Mouse (Mus musculus) stomach, adult 2 months (tissue): ENCODE measurements around the gene Actr1a. TPM values are rescaled to one million over a fixed set of nuclear protein-coding genes. Genes with fewer than 3 reads are reported as not detected.

ENCODE experiments used
- polyA plus RNA-seq: library from polyadenylated mRNA; depleted of rRNA; stranded (reverse); fragments of >200 nt; gene quantifications from 2 replicates; pipeline ENCODE4 v1.2.3, GENCODE M21; 2012; rRNA removed

The Actr1a gene
- 41.1 and 44.0 TPM in 2 replicates for polyA plus RNA-seq

DNA sequence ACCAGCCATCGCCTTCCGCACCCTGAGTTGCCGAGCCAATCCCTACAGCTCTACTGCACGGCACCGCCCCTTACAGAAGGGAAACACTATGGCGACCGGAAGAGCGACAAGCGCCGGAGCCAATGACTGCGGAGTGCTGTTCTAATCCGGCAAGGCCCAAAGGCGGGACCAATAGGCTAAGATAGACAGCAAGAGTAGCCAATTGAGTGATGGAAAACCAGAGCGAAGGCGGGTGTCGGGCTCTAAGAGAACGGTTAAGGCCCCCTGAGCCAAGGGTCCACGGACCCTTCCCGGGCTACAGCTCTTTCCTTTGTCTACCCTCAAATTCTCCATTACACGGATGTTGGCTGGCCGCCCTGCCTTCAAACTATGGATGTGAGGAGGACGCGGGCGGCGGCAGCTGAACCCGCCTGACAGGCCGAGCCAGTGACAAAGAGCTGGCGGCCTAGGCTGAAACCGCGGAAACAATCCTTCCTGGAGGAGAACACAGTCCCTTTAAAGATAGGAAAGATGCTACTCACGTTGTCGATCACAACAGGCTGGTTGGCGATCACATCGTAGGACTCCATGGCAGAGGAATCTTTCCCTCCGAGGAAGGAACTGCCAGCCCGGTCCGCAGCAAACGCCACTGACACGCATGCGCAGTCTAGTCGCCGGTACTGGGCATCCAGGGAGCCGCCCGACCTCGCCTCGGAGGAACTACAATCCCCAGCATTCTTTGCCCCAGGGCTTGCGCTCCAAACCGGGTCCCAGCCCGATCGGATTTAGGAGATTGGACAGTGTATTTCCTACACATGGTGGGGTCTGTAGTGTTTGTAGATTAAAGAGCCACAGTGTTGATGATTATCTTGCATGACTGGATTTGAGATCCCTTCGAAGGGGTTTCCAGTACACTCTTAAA lies at the start of gene Actr1a:
TSS of gene Actr1a (minus strand) at position 640 of the 901 bp plus-strand sequence.

DNA sequence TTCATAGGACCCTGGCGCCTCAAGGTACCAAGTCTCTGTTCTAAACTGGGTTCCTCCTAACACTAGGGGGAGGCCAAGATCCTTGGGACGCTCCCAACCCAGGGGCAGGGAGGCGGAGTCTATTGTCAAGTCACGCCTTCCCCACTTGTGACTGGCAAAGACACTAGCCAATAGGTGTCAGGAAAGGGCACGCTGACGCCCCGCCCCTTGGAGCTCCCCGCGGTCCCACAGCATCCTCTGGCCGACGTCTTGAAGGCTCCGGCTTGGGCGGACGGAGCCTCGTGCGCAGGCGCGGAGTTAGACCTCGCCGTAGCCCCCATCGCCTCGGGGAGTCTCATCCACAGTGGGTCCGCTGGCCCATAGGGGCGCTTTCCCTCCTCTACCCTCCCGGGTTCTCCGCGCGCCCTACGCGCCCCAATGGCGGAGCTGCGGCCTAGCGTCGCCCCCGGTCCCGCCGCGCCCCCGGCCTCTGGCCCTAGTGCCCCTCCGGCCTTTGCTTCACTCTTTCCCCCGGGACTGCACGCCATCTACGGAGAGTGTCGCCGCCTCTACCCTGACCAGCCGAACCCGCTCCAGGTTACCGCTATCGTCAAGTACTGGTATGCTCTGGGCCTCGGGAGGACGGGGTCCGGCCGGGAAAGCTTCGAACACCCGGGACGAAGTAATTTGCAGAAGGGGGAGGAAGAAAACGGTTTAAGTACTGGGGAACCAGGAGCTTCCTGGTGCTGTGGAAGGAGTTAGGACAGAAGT lies 1.3 kb upstream of the Actr1a start, which contains the start of gene Sufu:
TSS of gene Sufu (plus strand) at position 211 of the 750 bp plus-strand sequence.

GRCm38 (mm10) chr19:46350168-46350932 lies 45.2 kb downstream of the Actr1a start, which contains the start of gene 2310034G01Rik:
TSS of gene 2310034G01Rik (minus strand) at chr19:46350302.

GRCm38 (mm10) chr19:46338331-46338936 lies 57.1 kb downstream of the Actr1a start, which contains the start of gene Cuedc2:
TSS of gene Cuedc2 (minus strand) at chr19:46338702.

GRCm38 (mm10) chr19:46328081-46329030 lies 67.2 kb downstream of the Actr1a start, which contains the start of gene Fbxl15:
TSS of gene Fbxl15 (plus strand) at chr19:46328184.

Other genes starting within 250 kb of the Actr1a start
- gene Pitx3, start 247.4 kb downstream of the Actr1a start, polyA plus RNA-seq, result 0.42 and 0.43 TPM in 2 replicates
- gene Gbf1, start 243.2 kb downstream of the Actr1a start, polyA plus RNA-seq, result 78.9 and 80.0 TPM in 2 replicates
- 28.3 and 37.0 TPM in 2 replicates for gene Nfkb2, start 91.4 kb downstream of the Actr1a start, polyA plus RNA-seq
- 54.5 and 76.6 TPM in 2 replicates for gene Psd, start 68.6 kb downstream of the Actr1a start, polyA plus RNA-seq
- 14.8 and 29.8 TPM in 2 replicates for gene Fbxl15, start 67.6 kb downstream of the Actr1a start, polyA plus RNA-seq
- 17.1 and 19.1 TPM in 2 replicates for gene Cuedc2, start 57.0 kb downstream of the Actr1a start, polyA plus RNA-seq
- gene Mfsd13a, start 54.6 kb downstream of the Actr1a start, polyA plus RNA-seq, result 14.8 and 17.2 TPM in 2 replicates
- 0.26 and 0.32 TPM in 2 replicates for gene 2310034G01Rik, start 45.4 kb downstream of the Actr1a start, polyA plus RNA-seq
- 5.9 and 6.6 TPM in 2 replicates for gene Sufu, start 1.1 kb upstream of the Actr1a start, polyA plus RNA-seq
- 37.3 and 56.3 TPM in 2 replicates for gene Trim8, start 106.0 kb upstream of the Actr1a start, polyA plus RNA-seq
- 2.3 and 2.7 TPM in 2 replicates for gene Arl3, start 177.4 kb upstream of the Actr1a start, polyA plus RNA-seq
- 1.1 and 1.8 TPM in 2 replicates for gene Sfxn2, start 177.6 kb upstream of the Actr1a start, polyA plus RNA-seq
- 36.8 and 41.6 TPM in 2 replicates for gene Wbp1l, start 203.3 kb upstream of the Actr1a start, polyA plus RNA-seq